Mouse (Mus musculus) thymus, postnatal 4 days (tissue): ENCODE results near the gene Uck2.

Experiments used
- DNase-seq: peaks from one replicate; pipeline ENCODE4 v3.0.0; 2021

Gene Uck2

DNA sequence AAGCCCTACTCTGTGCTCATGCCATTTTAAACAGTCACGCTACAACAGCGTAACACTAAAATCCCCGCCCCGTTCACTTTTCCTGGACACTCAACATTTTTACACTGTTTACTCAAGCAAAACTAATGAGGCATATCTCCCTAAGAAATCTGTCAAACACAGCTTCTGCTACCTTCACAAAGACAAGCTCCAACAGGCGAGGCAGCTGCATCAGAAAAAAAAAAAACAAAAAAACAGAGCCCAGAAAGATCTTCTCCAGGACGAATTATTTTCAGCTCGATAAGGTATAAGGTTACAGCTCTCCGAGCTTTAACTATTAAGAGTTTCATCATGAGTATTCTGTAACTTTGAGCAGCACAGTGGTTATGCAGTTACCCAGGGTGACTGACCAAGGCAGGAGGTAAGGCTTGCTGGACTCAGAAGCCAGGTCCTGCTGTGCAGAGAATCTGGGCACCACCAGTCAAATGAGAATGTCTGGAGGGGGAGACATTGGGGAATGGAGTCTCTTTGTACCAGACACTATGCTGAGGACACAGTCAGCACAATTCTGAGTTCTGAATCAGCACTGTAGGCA is 79.9 kb downstream of the Uck2 start:
- no peak for DNase-seq

DNA sequence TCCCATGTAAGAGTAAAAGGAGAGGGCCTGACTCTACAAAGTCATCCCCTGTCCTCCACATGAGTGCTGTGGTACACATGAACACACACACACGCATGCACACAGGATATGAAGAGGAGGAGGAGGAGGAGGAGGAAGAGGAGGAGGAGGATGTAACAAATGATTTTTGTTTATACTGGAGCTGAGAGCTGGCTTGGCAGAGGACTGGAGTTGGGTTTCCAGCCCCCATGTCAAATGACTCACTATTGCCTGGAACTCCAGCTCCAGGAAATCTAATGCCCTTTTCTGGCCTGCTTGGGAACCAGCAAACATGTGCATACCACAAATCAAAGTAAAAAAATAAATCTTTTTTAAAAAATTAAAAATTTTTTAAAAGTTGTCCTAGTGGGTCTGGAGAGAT is 80.7 kb downstream of the Uck2 start:
- no peak for DNase-seq

- DNase-seq = no peak
Observed at GRCm38 (mm10) chr1:167194766-167195165, 90.4 kb downstream of the Uck2 start.

DNA sequence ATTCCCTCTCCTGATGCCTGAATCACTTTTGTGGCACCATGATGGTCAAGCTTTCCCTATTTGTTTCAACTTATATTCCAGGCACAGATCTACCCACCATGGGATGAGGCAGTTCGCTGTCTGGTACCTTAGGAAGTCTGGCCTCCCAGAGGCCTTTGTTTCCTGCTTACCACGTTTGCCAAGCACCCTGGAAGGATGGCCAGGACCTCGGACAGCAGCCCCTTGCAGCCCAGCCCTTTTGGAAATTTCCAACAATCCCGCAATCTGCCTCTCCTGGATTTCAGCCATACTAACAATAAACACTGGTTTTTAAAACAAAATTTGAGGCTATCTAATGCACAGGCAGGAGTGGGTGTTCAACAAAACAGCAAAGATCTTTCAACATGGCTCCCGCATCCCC is 97.3 kb downstream of the Uck2 start:
- no peak for DNase-seq

DNA sequence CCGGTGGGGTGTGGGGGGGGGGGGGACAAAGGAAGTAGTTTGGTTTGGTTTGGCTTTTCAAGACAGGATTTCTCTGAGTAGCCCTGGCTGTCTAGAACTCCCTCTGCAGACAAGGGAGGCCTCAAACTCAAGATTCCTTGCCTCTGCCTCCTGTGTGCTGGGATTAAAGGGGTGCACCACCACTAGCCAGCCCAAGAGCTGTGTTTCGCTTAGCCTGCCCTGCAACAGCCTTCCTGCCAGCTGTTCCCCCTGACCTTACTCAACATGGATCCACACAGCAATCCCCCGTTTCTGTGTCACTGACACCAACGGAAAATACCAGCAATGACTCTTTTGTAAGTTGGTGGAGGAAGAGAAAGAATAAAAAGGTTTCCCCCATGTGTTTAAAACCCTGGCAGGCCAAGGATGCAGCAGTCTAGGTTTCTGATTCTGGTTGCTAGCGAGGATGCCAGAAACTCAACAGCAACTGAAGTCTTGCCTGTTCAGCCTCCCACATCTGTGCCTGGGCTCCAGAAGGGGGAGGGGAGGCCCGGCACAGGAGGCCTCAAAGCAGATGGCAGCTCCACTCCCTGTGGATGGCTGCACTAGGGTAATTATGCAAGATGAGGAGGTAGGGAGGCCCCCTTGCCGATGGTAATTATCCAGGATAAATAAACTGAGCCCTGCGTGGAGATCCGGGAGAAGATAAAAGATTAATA is 103.1 kb downstream of the Uck2 start:
- DNase-seq = no peak
